Mouse (Mus musculus): ENCODE results near the gene Sugp1. TPM values are rescaled to one million over a fixed set of nuclear protein-coding genes. Genes with fewer than 3 reads are reported as not detected.

Sugp1 gene
- polyA plus RNA-seq (2015; fragmentation: Nextera tagmentation; extraction: Ambion mirVana): 21.5 and 24.3 TPM in 2 replicates

DNA sequence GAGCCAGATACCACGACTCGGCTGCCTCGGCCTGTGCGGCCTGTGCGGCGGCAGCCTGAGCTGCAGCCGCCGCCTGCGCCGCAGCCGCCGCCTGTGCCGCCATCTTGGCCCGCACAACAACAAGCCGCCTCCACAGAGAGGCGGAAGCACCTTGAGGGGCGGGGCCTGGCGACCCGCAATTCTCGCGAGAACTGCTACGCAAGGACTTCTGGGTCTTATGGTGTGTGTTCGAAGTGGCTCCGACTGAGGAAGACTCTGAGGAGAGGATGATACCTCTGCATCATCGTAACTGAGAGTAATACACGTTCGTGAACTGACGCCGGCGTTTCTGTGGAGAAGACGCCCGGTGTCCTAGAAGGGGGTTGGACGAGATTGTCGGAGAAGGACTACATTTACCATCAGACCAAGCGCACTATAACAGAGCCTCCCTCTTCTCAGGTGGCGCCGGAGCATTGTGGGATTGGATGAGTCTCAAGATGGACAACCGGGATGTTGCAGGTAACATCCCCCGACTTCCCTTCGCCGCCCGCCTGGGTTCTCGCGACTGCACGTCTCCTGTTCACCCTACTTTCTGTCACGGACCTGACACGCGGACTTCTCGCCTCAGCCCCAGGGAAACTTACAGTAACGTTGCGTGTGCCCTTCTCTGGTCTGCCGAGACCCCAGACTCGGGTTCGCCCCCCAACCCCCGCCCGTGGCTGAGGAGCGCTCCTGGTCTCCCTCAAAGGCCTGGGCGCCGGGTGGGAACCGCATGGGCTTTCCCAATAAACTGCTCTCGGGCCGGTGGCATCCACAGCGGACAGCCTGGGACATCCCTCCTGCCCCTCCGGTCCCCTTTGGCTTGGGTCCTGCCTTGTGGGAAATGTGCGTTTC, at the start of gene Sugp1, which contains the start of gene Mau2:
TSS of gene Sugp1 (plus strand) at position 231 of the 873 bp plus-strand sequence.
TSS of gene Mau2 (minus strand) at position 152 of the 873 bp plus-strand sequence.

DNA sequence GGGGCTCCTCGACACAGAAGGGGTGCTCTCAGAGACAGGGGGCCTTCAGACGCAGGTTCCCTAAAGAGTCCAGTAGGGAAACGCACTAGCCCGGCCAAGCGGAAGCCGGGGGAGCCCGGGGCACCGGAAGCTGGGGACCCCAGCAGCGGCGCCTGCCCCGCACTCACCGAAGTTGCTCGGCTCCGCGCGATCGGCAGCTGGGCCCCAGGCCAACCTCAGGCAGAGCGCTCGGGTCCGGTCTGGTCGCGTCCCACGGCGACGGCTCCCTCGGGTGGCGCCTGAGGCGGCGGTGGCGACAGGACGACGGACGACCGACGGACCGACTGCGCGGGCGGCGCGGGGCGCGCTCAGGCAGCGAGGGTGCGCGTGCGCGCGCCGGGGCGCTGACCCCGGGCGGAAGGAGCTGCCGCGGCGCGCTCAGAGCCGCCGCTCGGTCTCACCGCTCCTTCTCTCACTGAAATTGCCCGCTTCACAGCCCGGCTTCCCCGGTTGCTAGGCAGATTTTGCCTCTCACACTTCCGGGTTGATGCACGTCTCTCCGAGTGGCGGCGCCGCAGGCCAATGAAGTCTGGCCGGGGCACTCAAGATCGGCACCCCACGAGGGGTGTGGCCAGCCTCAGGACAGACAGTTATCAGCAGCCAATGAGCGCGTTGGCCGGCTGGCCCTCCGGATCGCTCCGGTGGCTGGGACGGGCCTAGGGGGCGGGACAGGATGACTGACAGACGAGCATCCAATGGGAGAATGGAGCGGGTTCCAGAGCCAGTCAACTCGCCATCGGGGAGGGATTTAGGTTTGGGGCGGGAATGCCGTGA, 46.6 kb upstream of the Sugp1 start, which contains the start of gene Gatad2a:
TSS of gene Gatad2a (minus strand) at position 609 of the 813 bp plus-strand sequence.

DNA sequence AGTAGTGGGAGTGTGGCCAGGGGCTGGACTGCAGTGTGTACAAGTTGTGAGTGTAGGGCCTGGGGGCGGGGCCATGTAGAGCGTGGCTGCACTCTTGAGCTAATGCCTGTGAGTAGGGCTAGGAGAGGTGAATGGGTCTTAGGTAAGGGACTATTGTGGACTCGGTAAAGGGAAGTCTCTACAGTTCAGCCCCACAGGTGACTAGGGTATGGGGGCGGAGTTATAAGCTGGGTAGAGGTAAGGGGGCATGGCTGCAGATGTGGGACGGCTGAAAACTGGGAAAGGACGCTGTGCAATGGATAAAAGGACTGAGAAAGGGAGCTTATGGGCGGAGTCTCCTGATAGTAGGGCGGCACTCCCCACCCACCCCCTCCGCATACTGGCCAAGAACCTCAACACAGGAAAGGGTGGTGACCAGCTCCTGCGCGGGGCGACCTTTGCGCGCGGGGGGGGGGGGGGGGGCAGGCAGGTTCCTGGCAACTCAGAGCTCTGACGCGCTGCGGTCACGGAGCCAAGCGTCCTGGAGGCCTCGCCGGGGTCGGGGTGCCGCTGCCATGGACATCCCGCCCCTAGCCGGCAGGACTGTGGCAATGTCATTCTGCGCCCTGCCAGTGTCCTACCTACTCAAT, 29.9 kb downstream of the Sugp1 start, which contains the start of gene Tm6sf2:
TSS of gene Tm6sf2 (plus strand) at position 484 of the 629 bp plus-strand sequence.

DNA sequence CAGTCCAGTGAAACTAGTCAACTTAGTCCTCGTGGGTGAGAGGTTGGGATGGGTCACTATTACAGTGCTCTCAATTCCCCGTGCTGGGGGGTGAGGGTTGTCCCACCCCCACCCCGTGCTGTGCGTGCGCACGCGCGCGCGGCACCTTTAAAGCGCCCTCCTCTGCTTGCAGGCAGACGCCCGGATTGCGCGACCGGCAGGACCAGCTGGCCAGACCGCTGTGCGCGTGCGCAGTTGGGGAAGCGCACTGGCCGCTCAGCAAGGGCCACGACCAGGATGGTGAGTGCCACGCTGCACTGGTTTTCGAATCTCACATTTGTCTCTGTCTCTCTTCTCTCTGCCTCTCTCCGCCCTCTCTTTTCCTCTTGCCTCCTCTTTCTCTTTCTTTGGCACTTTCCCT, 40.7 kb downstream of the Sugp1 start, which contains the start of gene Hapln4:
TSS of gene Hapln4 (plus strand) at position 173 of the 400 bp plus-strand sequence.

DNA sequence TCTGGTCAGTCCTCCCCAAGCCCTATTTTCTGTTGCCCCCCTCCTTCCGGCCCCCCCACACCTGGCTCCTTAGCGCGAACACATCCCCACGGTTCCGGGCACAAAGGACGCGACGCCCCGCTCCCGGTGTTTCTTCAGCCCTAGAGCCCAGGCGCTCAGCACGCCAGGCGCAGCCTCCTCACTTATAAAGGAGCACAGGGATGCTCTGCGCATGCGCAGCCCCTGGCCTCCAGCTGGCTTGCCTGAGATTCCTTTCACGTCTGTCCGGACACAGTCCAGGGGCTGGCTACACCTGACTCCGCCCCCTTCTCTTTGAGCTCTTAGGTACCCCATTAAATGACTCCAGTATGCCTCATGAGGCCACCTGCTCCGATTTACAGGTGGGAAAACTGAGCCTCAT, 78.1 kb downstream of the Sugp1 start, which contains the start of gene Ncan:
TSS of gene Ncan (minus strand) at position 207 of the 400 bp plus-strand sequence.

Small RNA genes lying within 50 kb of the gene (microRNA-seq; reads per million reads assigned to microRNA genes)
- 0 reads per million in 2 experiments for gene Mir7066

Other genes starting within 250 kb of the Sugp1 start
- gene Gmip, start 234.1 kb upstream of the Sugp1 start, polyA plus RNA-seq (2015; fragmentation: Nextera tagmentation; extraction: Ambion mirVana): 4.4 and 4.9 TPM in 2 replicates
- gene Lpar2, start 220.4 kb upstream of the Sugp1 start, polyA plus RNA-seq (2015; fragmentation: Nextera tagmentation; extraction: Ambion mirVana): not detected in 2 replicates
- 1.5 and 1.8 TPM in 2 replicates for gene Pbx4, start 210.3 kb upstream of the Sugp1 start, polyA plus RNA-seq (2015; fragmentation: Nextera tagmentation; extraction: Ambion mirVana)
- gene Cilp2, start 155.1 kb upstream of the Sugp1 start, polyA plus RNA-seq (2015; fragmentation: Nextera tagmentation; extraction: Ambion mirVana): 0.76 and 1.2 TPM in 2 replicates
- gene Tssk6, start 140.6 kb upstream of the Sugp1 start, polyA plus RNA-seq (2015; fragmentation: Nextera tagmentation; extraction: Ambion mirVana): 1.3 and 1.7 TPM in 2 replicates
- 313 and 340 TPM in 2 replicates for gene Ndufa13, start 140.3 kb upstream of the Sugp1 start, polyA plus RNA-seq (2015; fragmentation: Nextera tagmentation; extraction: Ambion mirVana)
- gene Yjefn3, start 140.1 kb upstream of the Sugp1 start, polyA plus RNA-seq (2015; fragmentation: Nextera tagmentation; extraction: Ambion mirVana): 12.2 and 13.0 TPM in 2 replicates
- gene Gatad2a, start 46.4 kb upstream of the Sugp1 start, polyA plus RNA-seq (2015; fragmentation: Nextera tagmentation; extraction: Ambion mirVana): 20.4 and 23.2 TPM in 2 replicates
- 23.2 and 26.4 TPM in 2 replicates for gene Mau2, start 79 bp upstream of the Sugp1 start, polyA plus RNA-seq (2015; fragmentation: Nextera tagmentation; extraction: Ambion mirVana)
- 0.19 TPM in 1 of 2 replicates, not detected in the other for gene Tm6sf2, start 30.1 kb downstream of the Sugp1 start, polyA plus RNA-seq (2015; fragmentation: Nextera tagmentation; extraction: Ambion mirVana)
- gene Hapln4, start 40.6 kb downstream of the Sugp1 start, polyA plus RNA-seq (2015; fragmentation: Nextera tagmentation; extraction: Ambion mirVana): not detected in 2 replicates
- 0.01 TPM in 2 replicates for gene Ncan, start 78.1 kb downstream of the Sugp1 start, polyA plus RNA-seq (2015; fragmentation: Nextera tagmentation; extraction: Ambion mirVana)
- gene Nr2c2ap, start 88.5 kb downstream of the Sugp1 start, polyA plus RNA-seq (2015; fragmentation: Nextera tagmentation; extraction: Ambion mirVana): 9.9 and 13.2 TPM in 2 replicates
- gene Rfxank, start 96.3 kb downstream of the Sugp1 start, polyA plus RNA-seq (2015; fragmentation: Nextera tagmentation; extraction: Ambion mirVana): 10.4 and 10.5 TPM in 2 replicates
- 23.9 and 24.5 TPM in 2 replicates for gene Borcs8, start 96.7 kb downstream of the Sugp1 start, polyA plus RNA-seq (2015; fragmentation: Nextera tagmentation; extraction: Ambion mirVana)
- gene Mef2b, start 96.9 kb downstream of the Sugp1 start, polyA plus RNA-seq (2015; fragmentation: Nextera tagmentation; extraction: Ambion mirVana): 0.35 and 0.50 TPM in 2 replicates
- 57.1 and 62.8 TPM in 2 replicates for gene Tmem161a, start 129.5 kb downstream of the Sugp1 start, polyA plus RNA-seq (2015; fragmentation: Nextera tagmentation; extraction: Ambion mirVana)
- gene Slc25a42, start 169.5 kb downstream of the Sugp1 start, polyA plus RNA-seq (2015; fragmentation: Nextera tagmentation; extraction: Ambion mirVana): 11.5 and 12.0 TPM in 2 replicates
- 16.0 and 16.7 TPM in 2 replicates for gene Sugp2, start 191.4 kb downstream of the Sugp1 start, polyA plus RNA-seq (2015; fragmentation: Nextera tagmentation; extraction: Ambion mirVana)
- gene Armc6, start 191.7 kb downstream of the Sugp1 start, polyA plus RNA-seq (2015; fragmentation: Nextera tagmentation; extraction: Ambion mirVana): 18.4 and 19.5 TPM in 2 replicates
- gene Homer3, start 240.0 kb downstream of the Sugp1 start, polyA plus RNA-seq (2015; fragmentation: Nextera tagmentation; extraction: Ambion mirVana): 10.6 and 15.7 TPM in 2 replicates